In genomic region chr2:118199867-118200266, GRCm38 (mm10) we compare ENCODE assay signal across 7 mouse cellular contexts. TPM values are rescaled to one million over a fixed set of nuclear protein-coding genes. Genes with fewer than 3 reads are reported as not detected.
DNase-seq lines count a peak whose midpoint lies in the region; ATAC-seq and TF ChIP-seq lines count a peak whose summit lies in the region.

No protein-coding gene starts in this region.

- TF ChIP-seq POLR2A in cerebellum, adult 2 months (IDR thresholded peaks at IDR 0.05; ENCODE audit: borderline replicate concordance, insufficient read depth, low read length): no peak

- no peak overlapping the region for H3K9ac ChIP-seq in hindbrain, postnatal 0 days (replicated peaks; ENCODE audit: low read length)
- no peak overlapping the region for H3K9ac ChIP-seq in midbrain, embryonic 11.5 days (ENCODE audit: low read length)

- TF ChIP-seq CTCF in cerebellum, adult 2 months (IDR thresholded peaks at IDR 0.05; ENCODE audit: borderline replicate concordance, insufficient read depth, low read depth, low read length): peak; percentile 89
- TF ChIP-seq CTCF in hindbrain, postnatal 0 days (IDR thresholded peaks at IDR 0.05; ENCODE audit: low read depth): peak; percentile 95

- DNase-seq in T-cell, adult 2 months (ENCODE audit: low spot score): peak; percentile 62
- peak; percentile 62 to 67 for DNase-seq in cerebellum, adult 2 months
- peak; percentile 86 for DNase-seq in forelimb bud, embryonic 11.5 days (ENCODE audit: low read depth, low spot score)
- DNase-seq in hindbrain, postnatal 0 days (ENCODE audit: low spot score): peak; percentile 88
- DNase-seq in left cerebral cortex, adult 11 months (ENCODE audit: low spot score): peak; percentile 43
- peak; percentile 95 for DNase-seq in midbrain, embryonic 11.5 days (ENCODE audit: low spot score, missing footprints)
- peak; percentile 45 to 73 for DNase-seq in spleen, adult 18-20 months

- H3K4me2 ChIP-seq in hindbrain, postnatal 0 days (ENCODE audit: low read depth, low read length): no peak overlapping the region
- no peak overlapping the region for H3K4me2 ChIP-seq in midbrain, embryonic 11.5 days

- H3K4me3 ChIP-seq in cerebellum, adult 2 months (replicated peaks; ENCODE audit: insufficient read depth, low read depth, low read length): no peak overlapping the region
- no peak overlapping the region for H3K4me3 ChIP-seq in hindbrain, postnatal 0 days (ENCODE audit: low read length)
- no peak overlapping the region for H3K4me3 ChIP-seq in midbrain, embryonic 11.5 days (ENCODE audit: low read depth, low read length)

- H3K27me3 ChIP-seq in cerebellum, adult 2 months (ENCODE audit: control insufficient read depth, insufficient read depth, low read length): no peaks in the 10 kb centered on the region; the same call in 1 of the 2 replicates
- no peaks in the 10 kb centered on the region for H3K27me3 ChIP-seq in hindbrain, postnatal 0 days (ENCODE audit: insufficient read depth, low read length)
- H3K27me3 ChIP-seq in midbrain, embryonic 11.5 days (ENCODE audit: control insufficient read depth, insufficient read depth, low read length): peaks cover 2% of the 10 kb centered on the region; the same call in 1 of the 2 replicates

- no peaks in the 10 kb centered on the region for H3K36me3 ChIP-seq in hindbrain, postnatal 0 days (ENCODE audit: insufficient read depth, low read length)
- H3K36me3 ChIP-seq in midbrain, embryonic 11.5 days (ENCODE audit: control insufficient read depth, insufficient read depth, low read length): no peaks in the 10 kb centered on the region

- under 1% methylated on average over 5 of the region's 5 CpGs for WGBS in cerebellum, adult 2 months
- 5% methylated on average over 5 of the region's 5 CpGs for WGBS in hindbrain, postnatal 0 days
- 7% methylated on average over 5 of the region's 5 CpGs for WGBS in midbrain, embryonic 11.5 days

- H3K27ac ChIP-seq in cerebellum, adult 2 months (ENCODE audit: insufficient read depth, low read length): no peak overlapping the region
- no peak overlapping the region for H3K27ac ChIP-seq in hindbrain, postnatal 0 days
- H3K27ac ChIP-seq in midbrain, embryonic 11.5 days (ENCODE audit: low read depth, low read length): no peak overlapping the region

- H3K4me1 ChIP-seq in cerebellum, adult 2 months (ENCODE audit: control insufficient read depth, insufficient read depth, low read length): no peaks in the 10 kb centered on the region
- H3K4me1 ChIP-seq in hindbrain, postnatal 0 days (ENCODE audit: insufficient read depth, low read length): peaks cover 17% of the 10 kb centered on the region
- peaks cover 22% of the 10 kb centered on the region for H3K4me1 ChIP-seq in midbrain, embryonic 11.5 days (ENCODE audit: control insufficient read depth, insufficient read depth, low read length)

- ATAC-seq in hindbrain, postnatal 0 days: peak; percentile 49; the same call in 1 of the 2 replicates
- peak; percentile 41; the same call in 1 of the 2 replicates for ATAC-seq in midbrain, embryonic 11.5 days (ENCODE audit: low FRiP score)

- no peaks in the 10 kb centered on the region for H3K9me3 ChIP-seq in hindbrain, postnatal 0 days (ENCODE audit: low read length)
- no peaks in the 10 kb centered on the region for H3K9me3 ChIP-seq in midbrain, embryonic 11.5 days (ENCODE audit: control insufficient read depth, low read length)

RNA-seq across cellular contexts. Expression of gene Fsip1, which starts 56.9 kb away (rescaled TPM):
- 0.36 and 0.38 TPM in 2 replicates for polyA plus RNA-seq in cerebellum, adult 2 months (2012; rRNA removed)
- 0.58 and 1.5 TPM in 2 replicates for total RNA-seq in hindbrain, postnatal 0 days (2014; rRNA removed)
- polyA plus RNA-seq in hindbrain, postnatal 0 days (2015; fragmentation: Nextera tagmentation; extraction: Ambion mirVana): 3.7 and 3.9 TPM in 2 replicates
- polyA plus RNA-seq in midbrain, embryonic 11.5 days (2014; fragmentation: Nextera tagmentation; extraction: Ambion mirVana): 2.3 and 2.8 TPM in 2 replicates

Comparison
In these comparisons a context has a peak if more than half of its experiments do, and no peak if none do; other contexts are left out.
1. DNase-seq: peak in every context shown above with its lines; median percentile 95 in midbrain, embryonic 11.5 days; 88 in hindbrain, postnatal 0 days; 86 in forelimb bud, embryonic 11.5 days; 64 in cerebellum, adult 2 months; 62 in T-cell, adult 2 months; 59 in spleen, adult 18-20 months; 43 in left cerebral cortex, adult 11 months.